Mouse (Mus musculus) monocyte, adult 5-6 weeks (primary cell): Measurements from ENCODE around the gene Serpinb3c. TPM values are rescaled to one million over a fixed set of nuclear protein-coding genes. Genes with fewer than 3 reads are reported as not detected.
"Not testable (repeated sequence)": the region's sequence is repeated elsewhere in the genome, so short reads cannot be mapped to it uniquely, and the experiment has no call there.

ENCODE experiments used
- ATAC-seq: fragments of 153-309, 156-312 bp; replicated peaks from 2 replicates; pipeline ENCODE4 v1.8.0; 2017; ENCODE audit warnings: mild to moderate bottlenecking; ENCODE audit not compliant: low TSS enrichment, insufficient number of reproducible peaks, severe bottlenecking, poor library complexity, low FRiP score
- total RNA-seq: library from RNA; stranded (forward); fragments of 200-1000, 200-491, 200-594 nt; gene quantifications from 3 replicates; pipeline ENCODE4 v1.2.3, GENCODE M21; 2017

Gene Serpinb3c
- total RNA-seq: not detected in 3 replicates

GRCm38 (mm10) chr1:107278261-107278660, at the start of gene Serpinb3c, which contains the start of gene Serpinb3b:
Gene Serpinb3c, minus strand, starts transcription at chr1:107278371.
Gene Serpinb3b, minus strand, starts transcription at chr1:107278361.
- not testable (repeated sequence) for ATAC-seq

GRCm38 (mm10) chr1:107243170-107243569, 35.0 kb downstream of the Serpinb3c start:
- 0 out of 2 replicates have a peak, but pooled peaks have one; percentile 47 for ATAC-seq

Other genes starting within 250 kb of the Serpinb3c start
- gene Serpinb3a, start 226.1 kb downstream of the Serpinb3c start, total RNA-seq: not detected in 3 replicates
- gene Serpinb3d, start 194.9 kb downstream of the Serpinb3c start, total RNA-seq: not detected in 3 replicates
- 0.86 TPM in 1 of 3 replicates, not detected in the others for gene Serpinb3b, start within 50 bp of the Serpinb3c start, total RNA-seq
- gene Serpinb11, start 82.8 kb upstream of the Serpinb3c start, total RNA-seq: not detected in 3 replicates
- not detected in 3 replicates for gene Serpinb7, start 121.3 kb upstream of the Serpinb3c start, total RNA-seq
- gene Serpinb2, start 233.1 kb upstream of the Serpinb3c start, total RNA-seq: 0.97 to 14.0 TPM (median 2.9 TPM) in 3 replicates